Mouse (Mus musculus) left cerebral cortex, postnatal 36 days (tissue): ENCODE results near the gene Stat2. TPM values are rescaled to one million over a fixed set of nuclear protein-coding genes. Genes with fewer than 3 reads are reported as not detected.
"Not testable (repeated sequence)": the region's sequence is repeated elsewhere in the genome, so short reads cannot be mapped to it uniquely, and the experiment has no call there.

Experiments
- DNase-seq, 2 experiments: peaks; one replicate each; pipeline ENCODE4 v3.0.0; 2021 to 2022; ENCODE audit warnings: low spot score in 2 of 2, mixed read lengths in 1 of 2
- intact Hi-C: fragments of 180-260 bp; cut with DNase I; formaldehyde crosslinking; loops from one replicate; pipeline ENCODE4 v1.15.1; 2025
- total RNA-seq, 2 experiments: library from RNA; stranded (reverse); gene quantifications; 2 replicates each; pipeline ENCODE4 v1.2.3; 2021

The Stat2 gene
- total RNA-seq, 2 experiments from 2014 or later: 24.0 to 35.6 TPM

DNA sequence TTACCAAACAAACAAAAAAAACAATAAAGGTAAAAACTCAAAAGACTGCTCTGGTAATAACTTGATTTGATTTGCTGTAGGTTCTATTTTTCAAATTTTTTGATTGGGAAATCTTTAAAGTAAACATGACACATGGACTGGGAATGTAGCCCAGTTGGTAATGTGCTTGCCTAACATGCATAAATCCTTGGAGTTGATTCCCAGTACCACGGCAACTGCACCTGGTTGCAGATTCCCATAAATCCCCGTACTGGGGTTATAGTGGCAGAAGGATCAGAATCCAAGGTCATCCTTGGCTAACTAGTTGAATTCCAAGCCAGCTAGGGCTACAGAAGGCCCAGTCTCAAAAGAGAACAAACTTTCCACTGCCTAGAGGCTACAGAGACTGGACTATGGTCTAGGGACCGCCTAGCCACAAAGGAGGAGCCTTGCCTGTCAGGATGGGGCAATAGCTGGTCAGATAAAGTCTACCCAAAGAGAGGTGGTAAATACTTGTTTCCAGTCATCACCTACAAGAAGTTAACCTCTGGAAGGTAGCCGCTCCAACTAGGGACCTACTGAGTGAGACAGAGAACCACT, 16.6 kb upstream of the Stat2 start, which contains the start of gene Apon:
Gene Apon, plus strand, starts transcription at position 420 of the 579 bp plus-strand sequence.
- DNase-seq: no peak
- intact Hi-C loops: no loop called here

DNA sequence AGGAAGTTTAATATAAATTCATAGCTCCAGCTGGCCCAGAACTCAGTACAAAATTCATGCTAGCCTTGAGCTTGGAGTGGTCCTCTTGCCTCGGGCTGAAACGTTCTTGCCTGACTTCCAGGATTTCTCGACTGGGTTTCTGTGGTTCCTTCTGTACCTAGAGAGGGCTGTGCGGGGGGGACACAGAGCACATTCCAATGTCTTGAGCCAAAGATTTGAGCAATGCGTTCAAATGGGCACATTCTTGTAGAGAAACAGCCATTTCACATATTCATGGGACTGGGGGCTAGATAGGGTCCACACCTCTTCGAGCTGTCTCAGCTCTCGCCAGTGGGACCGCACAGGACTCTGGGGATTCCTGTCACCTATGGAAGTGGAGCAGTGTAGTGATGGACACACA, 14.4 kb upstream of the Stat2 start:
- intact Hi-C loops: no loop called here
- DNase-seq: no peak

DNA sequence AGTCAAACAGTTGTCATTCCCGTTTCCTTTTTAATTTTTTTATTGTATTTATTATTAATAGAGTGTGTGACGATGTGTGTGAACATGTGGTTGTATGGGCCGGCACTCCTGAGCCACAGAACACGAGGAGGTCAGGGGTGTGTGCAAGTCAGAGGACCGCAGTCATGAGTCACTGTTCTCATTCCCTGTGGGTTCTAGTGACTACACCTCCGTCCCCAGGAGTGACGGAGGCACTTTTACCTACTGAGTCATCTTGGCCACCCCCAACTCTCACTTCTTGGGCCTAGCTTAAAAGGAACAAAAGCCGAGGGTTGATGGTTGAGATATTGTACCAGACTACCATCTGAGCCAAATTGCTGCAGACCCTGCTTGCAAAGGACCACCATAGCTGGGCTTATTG, 14.0 kb upstream of the Stat2 start:
- intact Hi-C loops: no loop called here
- no peak for DNase-seq

DNA sequence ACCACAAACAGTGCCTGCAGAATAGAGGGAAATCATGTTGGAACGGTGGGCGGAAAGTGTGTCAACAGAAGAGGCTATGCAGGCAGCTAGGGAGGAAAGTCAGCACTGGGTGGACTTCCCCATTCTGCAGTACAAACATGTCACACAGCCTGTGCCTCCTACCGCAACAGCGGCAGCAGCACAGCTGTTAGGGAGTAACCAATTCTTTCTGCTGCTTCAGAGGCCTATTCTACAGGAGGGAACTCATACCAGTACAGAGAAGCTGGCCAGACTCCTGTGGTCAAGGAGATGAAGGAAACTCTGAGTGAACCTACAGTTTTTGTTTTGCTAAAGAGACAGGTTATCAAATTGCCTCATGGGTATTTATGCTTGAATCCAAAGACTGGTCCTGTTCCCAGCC, 11.4 kb upstream of the Stat2 start:
- DNase-seq: no peak
- intact Hi-C loops: no loop called here

DNA sequence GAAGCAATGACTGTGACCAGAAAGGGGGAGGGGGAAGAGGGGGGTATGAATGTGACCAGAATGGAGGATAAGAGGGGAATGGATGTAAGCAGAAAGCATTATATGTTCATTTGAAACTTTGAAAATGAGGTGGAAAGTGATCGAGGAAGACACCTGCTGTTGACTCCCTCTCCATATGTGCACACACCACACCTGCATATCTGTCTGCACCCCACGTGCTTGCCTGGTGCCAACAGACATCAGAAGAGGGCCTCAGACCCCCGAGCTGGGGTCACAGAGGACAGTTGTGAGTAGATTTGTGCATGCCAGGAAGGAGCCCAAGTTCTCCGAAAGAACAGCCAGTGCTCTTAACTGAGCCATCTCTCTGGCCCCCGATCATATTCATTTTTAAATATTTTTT, 10.4 kb upstream of the Stat2 start:
- intact Hi-C loops: no loop called here
- DNase-seq: no peak

DNA sequence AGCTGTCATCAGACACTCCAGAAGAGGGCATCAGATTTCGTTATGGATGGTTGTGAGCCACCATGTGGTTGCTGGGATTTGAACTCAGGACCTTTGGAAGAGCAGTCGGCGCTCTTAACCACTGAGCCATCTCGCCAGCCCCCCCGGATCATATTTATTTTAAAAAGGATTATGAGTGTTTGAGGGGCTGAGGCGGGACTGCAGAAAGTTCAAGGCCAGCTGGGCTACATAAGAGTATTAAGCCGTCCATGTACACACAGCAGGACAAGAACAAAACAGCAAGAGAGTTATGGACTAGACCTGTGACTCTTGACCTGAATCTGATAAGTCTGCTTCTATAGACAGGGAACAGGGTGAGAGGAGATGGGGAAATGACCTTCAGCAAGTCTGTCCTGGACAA, 10.0 kb upstream of the Stat2 start:
- intact Hi-C loops, DNase-seq: not testable (repeated sequence)

DNA sequence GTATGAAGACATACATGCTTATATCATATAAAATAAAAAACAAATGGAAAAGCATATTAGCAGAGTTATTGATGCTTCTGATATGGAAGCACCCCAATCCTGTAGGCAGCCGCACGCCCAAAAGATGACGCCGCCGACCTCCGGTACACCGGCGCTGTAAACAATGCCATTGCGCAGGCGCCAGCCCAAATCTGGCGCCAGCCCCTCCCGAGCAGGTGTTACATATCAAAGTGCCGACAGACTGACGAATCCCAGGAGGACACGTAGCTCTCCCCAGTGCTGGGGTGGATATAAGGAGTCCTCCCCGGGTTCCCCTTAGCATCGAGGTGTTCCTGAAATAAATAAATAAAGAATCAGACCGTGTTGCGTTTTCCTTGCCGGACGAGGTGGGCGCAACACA, 8.1 kb upstream of the Stat2 start:
- DNase-seq: no peak
- intact Hi-C loops: no loop called here

DNA sequence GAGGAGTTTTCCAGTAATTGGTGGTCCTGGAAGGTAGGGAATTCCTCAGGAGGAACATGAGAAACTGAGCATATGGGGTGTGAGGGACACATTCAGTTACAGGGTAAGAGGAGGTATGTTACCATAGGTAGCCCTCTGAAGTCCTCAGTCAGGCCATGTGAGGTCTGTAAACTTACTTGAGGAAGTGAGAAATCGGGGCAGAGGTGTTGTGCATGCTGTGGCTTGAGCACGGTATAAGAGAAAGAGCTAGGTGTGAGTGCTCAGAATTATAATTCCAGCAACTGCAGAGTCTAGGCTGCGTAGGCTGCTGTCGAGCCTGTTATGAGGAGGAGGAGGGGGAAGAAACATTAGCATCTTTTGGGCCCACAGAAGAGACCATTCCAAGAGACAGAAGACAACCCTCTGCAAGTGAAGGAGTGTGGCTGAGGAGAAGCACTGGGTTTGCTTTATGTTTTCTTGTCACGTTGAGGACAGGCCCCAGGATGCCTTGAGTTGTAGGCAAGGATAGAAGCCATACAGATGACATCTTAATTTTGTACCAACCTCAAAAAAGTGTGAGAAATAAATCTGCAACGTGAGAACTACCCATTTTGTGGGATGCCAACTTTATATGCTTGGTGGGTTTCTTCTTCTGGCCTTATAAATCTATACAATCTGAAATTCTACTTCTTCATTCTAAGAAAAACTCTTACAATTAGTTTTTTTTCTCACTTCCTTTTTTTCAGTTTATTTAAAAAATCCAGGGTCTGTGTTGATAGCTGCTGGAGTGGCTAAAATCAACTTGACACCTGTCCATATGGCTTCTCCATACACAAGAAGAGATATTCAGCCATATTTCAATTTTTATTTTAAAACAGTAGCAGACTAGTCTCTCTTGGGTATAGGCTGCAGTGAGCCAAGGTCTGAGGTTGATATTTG, 6.7 kb upstream of the Stat2 start:
- no peak for DNase-seq
- intact Hi-C loops: no loop called here

DNA sequence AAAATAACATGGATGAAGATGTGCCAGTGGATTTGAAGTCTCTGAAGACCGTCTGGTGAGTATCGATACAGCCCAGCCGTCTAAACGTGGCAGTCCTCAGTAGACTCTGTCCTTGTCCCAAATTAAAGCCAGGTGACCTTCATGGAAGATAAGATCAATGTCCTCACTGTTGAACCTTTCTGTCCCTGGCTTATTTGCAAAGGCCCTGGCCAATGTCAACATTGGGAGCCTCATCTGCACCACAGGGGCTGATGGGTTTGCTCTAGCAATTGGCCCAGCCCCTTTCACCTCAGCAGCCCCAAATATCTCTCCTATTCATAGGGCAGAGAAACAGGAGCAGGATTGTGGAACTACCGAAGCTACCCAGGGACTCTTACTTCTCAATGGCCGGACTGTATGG, 2.0 kb upstream of the Stat2 start, which contains the start of gene Apof:
Gene Apof, plus strand, starts transcription at position 301 of the 400 bp plus-strand sequence.
- intact Hi-C loops: no loop called here
- no peak for DNase-seq

DNA sequence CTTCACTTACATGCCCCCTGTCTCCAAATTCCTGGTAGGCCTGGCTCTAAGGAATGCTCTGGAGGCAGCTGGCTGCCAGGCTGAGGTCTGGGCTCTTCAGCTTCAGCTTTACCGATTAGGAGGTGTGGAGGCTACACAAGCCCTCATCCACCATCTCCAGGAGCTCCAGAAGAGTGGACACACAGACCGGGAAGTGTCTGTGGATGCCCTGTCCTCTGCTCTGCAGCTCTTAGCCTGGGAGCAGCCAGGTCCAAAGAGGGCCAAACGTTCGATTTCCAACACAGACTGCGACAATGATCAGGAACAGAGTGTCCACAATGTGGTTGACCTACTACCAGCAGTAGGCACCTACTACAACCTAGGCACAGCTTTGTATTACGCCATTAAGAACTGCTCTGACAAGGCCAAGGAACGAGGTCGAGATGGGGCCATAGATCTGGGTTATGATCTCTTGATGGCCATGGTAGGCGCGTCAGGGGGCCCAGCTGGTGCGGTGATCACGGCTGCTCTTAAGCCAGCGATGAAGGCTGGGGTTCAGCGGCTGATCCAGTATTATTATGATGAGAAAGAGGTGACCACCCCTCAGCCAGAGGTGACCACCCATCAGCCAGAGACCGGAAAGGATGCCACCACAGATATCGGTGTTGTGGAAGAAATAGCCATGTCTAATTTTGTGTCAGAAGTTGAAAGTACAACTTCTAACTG, 1.0 kb upstream of the Stat2 start:
- DNase-seq: no peak
- intact Hi-C loops: no loop called here

DNA sequence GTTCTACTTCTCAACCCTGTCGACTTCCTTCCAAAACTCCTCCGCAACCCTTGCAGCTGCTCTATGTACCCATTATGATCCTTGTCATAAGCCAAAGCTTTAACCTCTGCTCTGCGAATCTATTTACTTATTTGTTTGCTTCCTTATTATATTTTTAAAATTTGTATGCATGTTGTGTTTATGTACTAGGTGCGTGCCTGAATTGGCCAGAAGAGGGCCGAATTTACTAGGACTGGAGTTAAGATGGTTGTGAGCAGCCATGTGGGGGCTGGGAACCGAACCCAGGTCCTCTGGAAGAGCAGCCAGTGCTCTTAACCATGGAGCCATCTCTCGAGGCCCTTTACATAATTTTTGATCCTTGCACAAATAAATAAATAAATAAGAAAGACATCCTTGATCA, 507 bp downstream of the Stat2 start:
- intact Hi-C loops: no loop called here
- no peak for DNase-seq

DNA sequence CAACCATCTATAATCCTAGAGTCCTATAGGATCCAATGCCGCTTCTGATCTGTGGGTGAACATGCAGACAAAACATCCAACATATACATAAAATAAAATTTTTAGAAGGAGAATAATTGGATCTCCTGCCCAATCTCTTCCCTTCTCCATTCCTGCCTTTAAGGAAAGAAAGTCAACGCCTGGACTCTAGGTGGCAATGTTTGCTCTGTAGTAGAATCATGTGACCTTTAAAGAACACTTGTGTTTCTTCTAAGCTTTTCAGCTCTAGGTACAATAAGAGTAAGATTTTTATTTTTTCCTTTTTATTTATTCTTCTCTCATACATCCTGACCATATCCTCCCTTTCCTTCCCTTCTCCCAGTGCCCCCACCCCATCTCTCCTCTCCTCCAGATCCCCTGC, 1.5 kb downstream of the Stat2 start:
- intact Hi-C loops: no loop called here
- DNase-seq: no peak

DNA sequence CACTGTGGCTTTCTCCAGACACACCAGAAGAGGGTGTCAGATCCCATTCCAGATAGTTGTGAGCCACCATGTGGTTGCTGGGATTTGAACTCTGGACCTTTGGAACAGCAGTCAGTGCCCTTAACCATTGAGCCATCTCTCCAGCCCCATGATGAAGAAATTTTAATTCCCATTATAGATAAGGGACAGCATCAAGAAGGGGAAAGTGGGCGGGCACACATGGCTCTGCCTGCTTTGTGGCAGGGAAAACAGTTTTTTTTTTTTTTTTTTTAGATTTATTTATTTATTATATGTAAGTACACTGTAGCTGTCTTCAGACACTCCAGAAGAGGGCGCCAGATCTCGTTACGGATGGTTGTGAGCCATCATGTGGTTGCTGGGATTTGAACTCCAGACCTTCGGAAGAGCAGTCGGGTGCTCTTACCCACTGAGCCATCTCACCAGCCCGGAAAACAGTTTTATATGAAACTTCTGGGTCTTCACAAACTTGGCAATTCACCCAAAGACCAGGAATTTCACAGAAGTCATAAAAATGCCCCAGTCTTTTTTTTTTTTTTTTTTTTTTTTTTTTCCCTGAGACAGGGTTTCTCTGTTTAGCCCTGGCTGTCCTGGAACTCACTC, 2.6 kb downstream of the Stat2 start:
- intact Hi-C loops, DNase-seq: not testable (repeated sequence)

DNA sequence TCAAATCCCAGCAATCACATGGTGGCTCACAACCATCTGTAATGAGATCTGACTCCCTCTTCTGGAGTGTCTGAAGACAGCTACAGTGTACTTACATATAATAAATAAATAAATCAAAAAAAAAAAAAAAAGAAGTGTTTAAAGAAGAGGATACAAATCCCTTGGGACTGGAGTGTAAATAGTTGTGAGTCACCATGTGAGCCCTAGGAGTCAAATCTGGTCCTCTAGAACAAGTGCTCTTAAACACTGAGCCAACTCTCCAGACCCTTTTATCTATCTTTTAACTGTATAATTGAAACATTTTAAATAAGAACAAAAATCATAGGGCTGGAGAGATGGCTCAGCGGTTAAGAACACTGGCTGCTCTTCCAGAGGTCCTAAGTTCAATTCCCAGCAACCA, 5.0 kb downstream of the Stat2 start:
- intact Hi-C loops, DNase-seq: not testable (repeated sequence)

DNA sequence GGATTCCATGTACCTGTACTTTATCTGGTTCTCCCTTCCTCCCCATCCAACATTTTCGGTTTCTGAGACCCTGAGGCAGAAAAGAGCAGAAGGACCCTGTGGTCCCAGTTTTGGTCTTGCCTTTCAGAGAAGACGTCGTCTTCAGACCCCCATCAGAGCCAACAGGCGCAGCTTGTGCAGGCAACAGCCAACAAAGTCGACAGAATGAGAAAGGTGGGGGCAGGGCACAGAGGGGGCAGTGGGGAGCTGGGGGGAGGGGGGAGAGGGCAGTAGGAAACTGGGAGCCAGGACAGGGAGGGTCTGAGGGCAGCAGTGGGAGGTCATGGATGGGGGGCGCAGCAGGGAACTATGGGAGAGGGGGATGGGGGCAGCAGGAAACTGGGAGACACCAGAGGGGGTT, 7.8 kb downstream of the Stat2 start:
- intact Hi-C loops: no loop called here
- no peak for DNase-seq

DNA sequence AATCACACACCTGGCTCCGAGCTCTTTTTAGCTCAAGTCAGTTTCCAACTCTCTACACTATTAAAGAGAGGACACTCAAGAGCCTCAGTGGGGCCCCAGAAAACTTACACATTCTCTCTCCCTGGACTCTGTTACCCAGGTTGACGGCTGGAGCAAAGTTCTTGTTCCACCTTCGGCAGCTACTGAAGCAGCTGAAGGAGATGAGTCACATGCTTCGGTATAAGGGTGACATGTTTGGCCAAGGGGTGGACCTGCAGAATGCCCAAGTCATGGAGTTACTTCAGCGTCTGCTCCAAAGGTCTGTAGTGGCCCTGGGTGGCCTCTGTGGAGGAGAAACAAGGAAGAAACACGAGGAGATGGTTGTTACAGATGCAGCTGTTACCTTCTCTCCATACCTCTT, 10.6 kb downstream of the Stat2 start:
- no peak for DNase-seq
- intact Hi-C loops: no loop called here

DNA sequence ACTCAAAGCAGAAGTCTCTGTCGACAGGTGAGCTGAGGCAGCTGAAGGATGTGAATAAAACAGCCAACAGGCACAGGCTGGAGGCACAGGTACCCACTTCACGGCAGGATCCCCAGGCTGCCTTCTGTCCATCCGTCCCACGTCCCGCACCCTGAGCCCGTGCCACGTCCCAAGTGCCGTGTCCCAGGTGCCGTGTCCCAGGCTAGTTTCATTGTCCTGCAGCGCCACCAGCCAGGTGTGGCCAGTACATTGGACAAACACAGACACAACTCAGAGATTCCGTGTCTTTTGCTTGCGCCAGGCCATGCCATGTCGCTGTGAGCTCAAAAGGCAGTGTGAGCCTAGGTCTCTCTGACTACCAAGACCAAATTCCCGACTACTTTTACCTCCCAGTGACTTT, 11.3 kb downstream of the Stat2 start:
- intact Hi-C loops: no loop called here
- no peak for DNase-seq

DNA sequence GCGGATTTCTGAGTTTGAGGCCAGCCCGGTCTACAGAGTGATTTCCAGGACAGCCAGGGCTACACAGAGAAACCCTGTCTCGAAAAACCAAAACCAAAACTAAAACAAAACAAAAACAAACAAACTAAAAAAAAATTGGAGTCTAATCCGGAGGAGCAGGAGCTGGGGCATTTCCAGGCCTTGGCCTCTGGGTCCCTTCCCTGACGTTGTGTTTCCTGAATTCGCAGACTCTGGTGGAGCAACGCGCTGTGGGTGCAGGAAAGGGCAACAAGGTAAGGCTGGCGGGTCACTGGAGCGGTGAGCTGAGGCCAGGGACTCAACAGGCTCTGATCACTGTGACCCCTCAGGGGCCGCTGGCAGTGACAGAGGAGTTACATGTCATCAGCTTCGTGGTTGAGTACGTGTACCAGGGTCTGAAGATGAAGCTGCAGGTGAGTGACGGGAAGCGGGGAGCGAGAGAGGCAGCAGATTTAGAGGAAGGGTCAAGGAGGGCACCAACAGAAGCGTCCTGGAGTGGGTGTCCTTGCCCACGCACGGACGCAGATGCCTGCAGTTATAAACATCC, 12.6 kb downstream of the Stat2 start:
- intact Hi-C loops: no loop called here
- no peak for DNase-seq

DNA sequence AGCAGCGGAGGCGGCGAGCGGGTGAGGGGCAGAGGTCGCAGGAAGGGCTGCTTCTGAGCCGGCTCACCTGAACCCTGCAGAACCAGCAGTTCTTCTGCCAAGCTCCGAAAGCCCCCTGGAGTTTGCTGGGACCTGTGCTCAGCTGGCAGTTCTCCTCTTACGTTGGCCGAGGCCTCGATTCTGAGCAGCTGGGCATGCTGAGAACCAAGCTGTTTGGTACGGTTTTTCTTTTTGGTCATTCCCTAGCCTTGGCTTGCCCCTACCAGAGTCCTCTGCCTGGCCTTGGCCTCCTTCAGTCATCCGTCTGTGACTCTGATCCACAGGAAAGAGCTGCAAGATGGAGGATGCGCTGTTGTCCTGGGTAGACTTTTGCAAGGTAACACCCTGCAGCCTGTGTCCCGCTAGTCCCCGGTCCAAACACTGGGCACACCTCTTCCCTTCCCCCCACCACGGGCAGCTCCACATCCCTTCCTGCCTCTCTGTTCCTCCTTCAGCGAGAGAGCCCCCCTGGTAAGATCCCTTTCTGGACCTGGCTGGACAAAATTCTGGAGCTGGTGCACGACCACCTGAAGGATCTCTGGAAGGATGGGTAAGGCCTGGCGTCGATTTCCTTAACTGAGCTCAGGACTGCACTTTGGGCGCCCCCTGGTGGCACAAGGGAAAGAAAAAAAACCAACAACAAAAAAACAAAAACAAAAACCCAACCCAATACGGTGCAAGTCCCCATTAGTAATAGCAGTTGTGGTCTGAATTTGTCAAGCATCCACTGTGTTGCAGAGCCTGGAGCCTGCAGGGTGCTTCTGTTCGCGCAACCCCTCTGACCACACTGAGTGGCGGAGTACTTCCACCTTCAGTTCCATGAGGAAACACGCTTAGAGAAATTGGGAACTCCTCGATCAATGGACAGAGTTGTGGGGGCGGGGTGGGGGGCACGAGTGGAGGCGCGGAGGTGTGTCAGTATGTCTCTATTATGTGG, 13.5 kb downstream of the Stat2 start:
- intact Hi-C loops: loop anchor here (2.0 kb wide), 1 partner anchor 71 kb away; no protein-coding TSS in a partner anchor
- peak; percentile 43 to 49 for DNase-seq
